Mouse (Mus musculus): ENCODE measurements around the gene Bend5.

- TF ChIP-seq CTCF (IDR thresholded peaks at IDR 0.05 in 2 of 3, conservative IDR thresholded peaks at IDR 0.05 in 1 of 3; ENCODE audit: control insufficient read depth in 1 of 3, insufficient read depth in 1 of 3, low read depth in 2 of 3, low read length in 3 of 3, poor library complexity in 1 of 3, severe bottlenecking in 1 of 3) (no peak), POLR2A (IDR thresholded peaks at IDR 0.05; ENCODE audit: control insufficient read depth in 1 of 2, insufficient read depth in 1 of 2, low read depth in 1 of 2, low read length in 2 of 2, poor library complexity in 1 of 2) (no peak), CHD2 (IDR thresholded peaks at IDR 0.05; ENCODE audit: low read length) (no peak), ZNF384 (IDR thresholded peaks at IDR 0.05; ENCODE audit: low read depth, low read length) (no peak), USF2 (IDR thresholded peaks at IDR 0.05; ENCODE audit: borderline replicate concordance in 1 of 2, insufficient read depth in 1 of 2, low read depth in 1 of 2, low read length in 2 of 2) (no peak), MYC (IDR thresholded peaks at IDR 0.05; ENCODE audit: low read depth, low read length) (no peak), MXI1 (IDR thresholded peaks at IDR 0.05; ENCODE audit: low read depth, low read length) (no peak)
These were observed 7.0 kb downstream of the Bend5 start for GRCm38 (mm10) chr4:111421785-111422184.
